Mouse (Mus musculus): ENCODE data around the gene Abcg2.

DNA sequence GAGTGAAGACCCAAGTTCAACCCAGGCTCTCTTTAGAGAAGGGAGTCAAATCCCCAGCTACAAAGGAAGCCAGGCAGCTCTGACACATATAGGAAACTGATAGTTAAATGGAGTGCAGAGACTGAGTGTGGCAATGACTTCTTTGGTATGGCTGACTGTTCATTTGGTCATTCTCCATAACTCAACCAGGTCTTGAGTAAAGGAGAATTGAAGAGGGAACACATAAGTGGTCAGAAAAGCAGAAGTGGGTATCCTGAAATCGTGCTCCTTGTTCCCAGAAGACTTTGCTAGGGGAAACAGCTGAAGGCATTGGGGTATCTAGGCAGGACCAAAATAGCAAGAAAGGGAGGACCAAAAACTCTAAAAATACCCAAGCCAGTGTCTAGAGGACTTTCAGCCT is 126.0 kb downstream of the Abcg2 start:
- TF ChIP-seq POLR2A (IDR thresholded peaks at IDR 0.05; ENCODE audit: insufficient read depth, low read length), result no peak
- TF ChIP-seq CTCF (IDR thresholded peaks at IDR 0.05; ENCODE audit: low read depth, low read length), result no peak
